Mouse (Mus musculus) B cell, adult 2 months (primary cell): Measurements from ENCODE around the gene Fgfr2.

ENCODE experiments used
- DNase-seq, 2 experiments: peaks; one replicate each; pipeline ENCODE4 v3.0.0; 2022

Fgfr2 gene

DNA sequence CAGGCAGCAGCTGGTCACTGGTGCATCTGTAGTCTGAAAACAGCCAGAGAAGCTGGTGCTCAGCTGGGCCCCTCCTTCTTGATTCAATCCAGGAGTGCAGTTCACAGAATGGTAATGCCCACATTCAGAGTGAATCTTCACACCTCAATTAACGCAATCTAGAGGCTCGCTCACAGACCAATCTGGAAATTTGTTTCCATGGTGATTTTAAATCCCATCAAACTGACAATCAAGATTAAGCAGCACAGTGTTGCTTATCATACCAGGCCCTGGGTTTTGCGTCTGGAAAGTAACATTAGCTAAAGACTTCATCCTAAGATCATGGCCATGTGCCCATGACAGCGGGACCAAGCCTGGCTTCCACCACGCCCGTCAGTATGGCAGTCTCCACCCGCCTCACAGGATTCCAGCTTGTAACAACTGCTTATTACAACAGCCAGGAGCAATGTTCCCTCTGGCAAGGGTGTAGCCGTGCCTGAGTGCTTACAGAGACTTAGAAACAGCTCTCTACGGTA, 644.8 kb downstream of the Fgfr2 start:
- DNase-seq: no peak

DNA sequence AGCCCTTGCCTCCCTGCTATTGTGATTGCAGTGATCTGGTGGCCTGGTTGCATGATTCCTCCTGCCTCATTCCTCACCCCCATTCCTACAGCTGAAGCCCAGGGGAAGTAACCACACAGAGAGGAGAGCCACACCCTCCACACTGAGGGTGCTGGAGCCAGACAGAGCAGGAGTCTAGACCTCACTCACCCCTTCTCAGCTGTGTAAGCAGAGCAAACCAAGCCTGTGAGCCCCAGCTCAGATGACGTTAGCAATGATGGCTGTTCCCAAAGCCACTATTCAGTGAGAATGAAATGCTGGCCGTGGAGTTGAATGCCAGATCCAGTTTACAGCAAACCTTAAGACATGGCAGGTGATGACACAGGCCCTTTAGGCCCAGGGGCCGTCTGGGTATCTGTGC, 645.4 kb downstream of the Fgfr2 start:
- DNase-seq: no peak

DNA sequence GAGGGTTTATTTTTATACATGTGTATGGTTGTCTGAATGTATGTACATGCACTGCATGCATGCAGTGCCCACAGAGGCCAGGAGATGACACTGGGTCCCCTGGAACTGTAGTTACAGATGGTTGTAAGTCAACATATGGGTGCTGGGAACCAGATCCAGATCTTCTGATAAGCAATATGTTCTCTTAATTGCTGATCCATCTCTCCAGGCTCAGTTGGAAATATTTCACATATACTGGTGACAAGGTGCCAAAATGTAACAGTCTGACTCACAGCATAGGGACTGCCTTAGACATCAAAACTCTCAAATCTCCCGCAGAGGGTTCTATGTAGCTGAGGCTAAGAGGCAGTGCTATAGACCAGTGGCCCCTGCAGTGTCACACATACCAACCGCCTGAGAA, 646.7 kb downstream of the Fgfr2 start:
- no peak for DNase-seq

DNA sequence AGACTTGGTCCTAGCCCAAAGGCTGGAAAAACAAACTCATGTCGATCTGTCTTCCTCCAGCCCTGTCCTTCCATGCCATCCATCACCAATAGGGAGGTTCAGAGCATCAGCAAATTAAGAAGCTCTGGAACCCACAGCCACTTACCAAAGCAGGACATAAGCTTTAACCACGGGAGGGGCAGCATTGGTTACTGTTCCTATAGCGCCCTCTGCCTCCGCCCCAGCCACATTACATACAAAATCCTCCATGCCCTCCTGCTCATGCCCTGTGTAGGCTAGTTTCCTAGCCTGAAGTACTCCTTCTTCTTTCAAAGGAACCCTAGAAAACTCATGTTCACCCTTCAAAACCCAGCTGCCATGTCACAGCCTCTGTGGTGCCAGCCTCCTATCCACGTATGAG, 648.1 kb downstream of the Fgfr2 start:
- DNase-seq: peak; percentile 85 to 86

DNA sequence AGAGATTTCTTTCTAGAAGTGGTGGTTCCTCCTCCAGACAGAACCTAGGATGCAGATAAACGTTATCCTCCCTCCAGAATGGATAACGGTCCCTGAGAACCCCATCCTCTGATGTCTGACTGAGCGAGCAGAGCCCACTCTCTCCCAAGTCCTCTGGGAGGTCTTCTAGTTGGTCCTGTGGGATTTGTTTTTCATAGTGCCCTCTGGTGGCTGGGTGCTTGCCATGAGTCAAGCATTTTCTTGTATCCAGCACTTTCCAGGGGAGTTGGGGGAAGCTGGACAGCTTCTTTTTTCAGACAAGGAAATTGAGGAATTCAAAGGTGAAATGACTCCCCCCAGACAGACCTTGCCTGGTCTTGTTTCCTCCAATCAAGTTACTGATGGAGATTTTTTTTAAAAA, 651.8 kb downstream of the Fgfr2 start:
- peak; percentile 52 to 56 for DNase-seq

DNA sequence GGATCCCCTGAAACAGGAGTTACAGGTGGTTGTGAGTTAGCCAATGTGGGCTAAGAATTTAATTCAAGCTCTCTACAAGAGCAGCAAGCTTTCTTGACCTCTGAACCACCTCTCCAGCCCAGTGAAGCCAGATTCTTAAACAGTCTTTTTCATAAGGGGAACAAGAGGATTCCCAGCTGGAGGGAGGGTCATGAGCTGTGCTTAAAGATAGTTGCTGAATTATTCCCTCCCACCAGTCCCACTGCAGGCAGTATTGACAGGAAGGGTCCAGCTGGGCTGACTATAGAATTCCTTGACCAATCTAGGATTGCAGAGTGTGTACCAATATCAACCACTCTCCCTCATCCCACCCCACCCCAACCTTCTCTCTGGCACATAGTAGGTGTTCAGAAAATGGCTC, 654.8 kb downstream of the Fgfr2 start:
- DNase-seq: no peak

DNA sequence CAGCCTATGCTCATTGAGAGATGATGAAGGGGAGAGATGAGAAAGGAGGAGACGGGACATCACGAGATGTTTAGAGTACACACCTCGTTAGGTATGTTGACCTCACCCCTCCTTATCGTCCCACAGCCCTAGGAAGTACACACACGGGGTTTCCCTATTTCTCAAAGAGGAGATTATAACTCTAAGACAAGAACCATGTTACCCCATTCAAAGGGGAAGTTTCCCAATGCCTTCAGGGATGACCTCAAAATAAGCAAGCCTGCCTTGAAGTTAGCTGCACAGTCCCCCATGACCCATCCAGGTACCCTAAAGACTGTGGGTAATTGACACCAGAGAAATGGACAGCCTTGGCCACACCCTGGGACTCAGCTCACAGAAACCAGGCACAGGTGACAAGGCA, 657.3 kb downstream of the Fgfr2 start:
- no peak for DNase-seq

DNA sequence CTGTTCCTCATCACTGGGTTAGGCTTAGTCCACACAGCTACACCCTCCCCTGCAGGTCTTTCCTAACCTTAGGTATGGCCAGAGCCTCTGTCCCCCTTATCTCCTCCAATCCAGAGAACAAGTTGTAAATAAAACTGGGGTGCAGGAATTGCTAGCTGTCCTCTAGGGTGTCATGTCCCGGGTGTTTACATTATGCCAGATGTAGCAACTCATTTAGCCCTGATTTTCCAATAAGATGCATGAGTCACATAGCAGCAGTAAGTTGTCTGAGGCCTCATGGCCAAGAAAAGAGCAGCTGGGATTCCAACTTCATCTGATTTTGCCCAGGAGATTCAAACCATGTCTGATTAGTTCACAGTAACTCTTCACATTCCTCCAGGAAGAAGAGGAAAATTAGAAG, 658.3 kb downstream of the Fgfr2 start:
- no peak for DNase-seq

DNA sequence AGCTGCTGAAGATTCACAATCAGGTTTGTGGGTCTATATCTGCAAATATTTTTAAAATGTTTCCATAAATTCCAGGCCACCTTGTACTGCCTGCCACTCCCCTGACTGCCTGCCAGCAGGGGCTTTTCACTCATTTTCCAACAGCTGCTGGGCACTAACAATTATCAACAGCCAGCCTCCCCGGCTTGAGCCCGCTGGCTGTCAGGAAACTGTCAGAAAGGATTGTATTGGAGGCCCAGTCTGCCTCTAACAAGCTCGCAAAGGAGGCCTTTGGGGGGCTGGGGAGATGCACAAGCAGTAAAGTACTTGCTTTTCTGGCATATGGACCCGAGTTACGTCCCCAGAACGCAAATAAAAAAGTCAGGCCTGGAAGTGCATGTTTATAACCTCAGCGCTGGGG, 664.7 kb downstream of the Fgfr2 start:
- no peak for DNase-seq

DNA sequence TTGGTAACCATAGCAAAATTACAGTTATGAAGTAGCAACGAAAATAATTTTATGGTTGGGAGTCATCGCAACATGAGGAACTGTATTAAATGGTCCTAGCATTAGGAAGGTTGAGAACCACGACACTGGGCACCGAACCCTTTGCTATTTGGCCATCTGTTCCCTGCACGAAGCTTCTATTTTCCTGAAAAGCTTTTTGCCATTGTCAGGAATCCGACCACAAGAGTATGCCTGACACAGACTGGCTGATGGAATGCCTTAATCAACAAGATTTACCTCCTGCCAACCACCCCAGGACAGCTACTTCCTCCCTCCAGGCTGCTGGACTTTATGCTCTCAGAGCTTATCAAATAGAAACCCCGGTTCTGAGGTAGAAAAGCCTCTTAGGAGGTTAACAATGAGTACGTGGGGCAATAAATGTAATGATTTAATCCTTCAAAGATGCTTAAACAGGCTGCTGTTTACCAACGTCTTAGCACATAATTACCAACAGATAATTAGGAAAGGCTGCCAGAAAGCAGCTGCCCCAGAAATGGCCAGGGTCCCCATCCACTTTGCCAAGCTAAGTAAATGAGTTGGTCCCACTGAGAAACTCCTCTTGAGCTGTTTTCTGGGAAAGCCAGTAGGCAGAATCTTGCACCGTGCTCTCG, 668.0 kb downstream of the Fgfr2 start:
- DNase-seq: no peak

DNA sequence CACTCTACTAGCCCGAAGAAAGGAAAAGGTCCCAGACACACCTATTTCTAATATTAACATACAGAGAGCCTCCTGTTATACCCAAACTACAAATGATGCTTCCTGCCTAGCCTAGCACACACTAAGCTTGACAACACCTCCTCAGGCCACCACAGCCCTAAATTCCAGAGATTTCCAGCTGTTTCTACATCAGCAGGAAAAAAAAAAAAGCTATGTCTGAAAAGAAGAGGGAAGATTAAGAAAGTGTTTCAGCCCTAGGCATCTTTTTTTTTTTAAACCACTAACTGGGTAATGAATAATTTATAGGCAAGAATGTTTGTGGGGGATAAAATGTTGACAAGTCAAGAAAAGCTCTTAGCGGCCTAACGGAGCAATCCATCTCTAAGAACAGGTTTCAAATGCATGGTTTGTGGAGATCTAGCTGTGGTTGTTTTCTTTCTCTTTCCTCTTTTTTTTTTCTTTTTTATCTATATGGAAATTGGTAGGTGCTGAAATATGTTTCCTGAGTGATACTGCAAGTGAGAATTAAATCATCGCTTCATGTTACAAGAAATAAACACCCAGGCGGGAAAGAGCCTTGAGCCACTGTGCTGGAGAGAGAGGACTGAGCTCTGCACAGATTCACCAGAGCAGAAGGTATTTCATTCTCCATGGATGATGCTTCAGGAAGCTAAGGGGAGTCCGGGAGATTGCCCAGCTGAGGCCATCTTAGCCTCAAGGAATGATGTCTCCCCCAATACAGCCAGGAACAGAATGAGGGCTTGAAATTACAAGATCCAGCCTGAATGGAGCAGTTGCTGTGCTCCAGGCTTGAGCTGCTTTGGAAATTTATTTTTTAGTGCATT, 673.0 kb downstream of the Fgfr2 start:
- no peak for DNase-seq

DNA sequence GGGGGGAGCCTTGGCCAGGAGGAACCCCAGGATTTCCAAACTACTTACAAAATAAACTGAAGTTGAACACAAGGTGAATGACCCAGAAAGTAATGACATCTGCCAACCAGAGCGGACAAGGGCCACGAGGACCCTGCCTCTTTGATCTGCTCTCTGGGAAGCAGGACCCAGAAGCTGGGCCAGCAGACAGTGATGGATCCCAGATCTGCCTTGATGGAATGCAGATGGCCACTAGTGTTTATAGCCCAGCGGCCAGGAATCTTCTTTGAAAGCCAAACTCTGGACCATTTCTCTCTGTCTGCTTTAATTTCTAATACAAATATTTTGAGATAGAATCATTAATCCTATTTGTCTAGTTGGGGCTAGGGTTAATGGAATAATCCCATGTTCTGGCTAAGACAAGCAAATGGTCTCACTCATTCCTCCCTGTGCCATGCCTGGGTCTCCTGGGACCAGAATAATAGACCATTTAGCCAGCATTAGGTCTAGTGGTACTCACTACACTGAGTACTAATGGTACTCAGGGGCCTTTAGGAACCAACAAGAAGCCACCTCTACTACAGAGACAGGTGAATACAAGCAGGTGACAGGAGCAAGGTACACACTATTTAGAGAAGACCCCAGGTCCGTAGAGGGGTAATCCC, 674.5 kb downstream of the Fgfr2 start:
- DNase-seq: no peak

DNA sequence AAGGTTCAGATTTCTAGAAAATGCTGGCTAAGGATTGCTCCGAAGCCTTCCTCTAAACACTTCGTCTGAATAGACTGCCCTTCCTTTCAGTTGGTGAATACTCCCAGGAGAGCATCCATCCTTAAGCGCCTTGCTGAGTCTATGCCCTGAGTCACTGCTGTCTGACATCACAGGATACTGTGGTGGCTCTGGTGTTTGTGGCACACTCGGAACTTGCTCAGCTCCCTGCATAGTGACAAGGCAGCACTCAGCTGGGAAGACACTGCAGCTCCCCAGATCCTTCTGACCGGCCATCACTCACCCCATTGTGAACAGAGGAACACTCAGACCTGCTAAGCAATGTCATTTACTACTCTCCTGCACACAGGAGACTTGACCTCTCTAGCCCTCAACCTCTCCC, 675.6 kb downstream of the Fgfr2 start:
- DNase-seq: no peak

DNA sequence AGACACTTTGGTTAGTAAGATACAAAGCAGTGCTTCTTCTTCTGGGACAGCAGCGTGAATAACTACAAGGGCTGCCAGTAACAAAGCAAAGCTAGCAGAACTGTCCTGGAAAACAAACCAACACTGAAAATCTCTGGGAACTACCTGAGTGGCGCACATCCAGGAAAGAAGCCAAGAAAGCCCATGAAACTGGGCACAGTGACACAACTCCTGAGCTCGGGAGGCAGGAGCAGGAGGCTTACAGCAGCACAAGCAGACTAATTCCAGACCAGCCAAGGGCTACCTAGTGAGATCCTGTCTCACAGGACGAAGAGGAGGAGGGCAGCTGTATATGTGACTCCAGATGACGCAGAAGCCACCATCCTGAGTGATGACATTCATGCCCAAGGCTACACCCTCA, 676.3 kb downstream of the Fgfr2 start:
- DNase-seq: no peak

DNA sequence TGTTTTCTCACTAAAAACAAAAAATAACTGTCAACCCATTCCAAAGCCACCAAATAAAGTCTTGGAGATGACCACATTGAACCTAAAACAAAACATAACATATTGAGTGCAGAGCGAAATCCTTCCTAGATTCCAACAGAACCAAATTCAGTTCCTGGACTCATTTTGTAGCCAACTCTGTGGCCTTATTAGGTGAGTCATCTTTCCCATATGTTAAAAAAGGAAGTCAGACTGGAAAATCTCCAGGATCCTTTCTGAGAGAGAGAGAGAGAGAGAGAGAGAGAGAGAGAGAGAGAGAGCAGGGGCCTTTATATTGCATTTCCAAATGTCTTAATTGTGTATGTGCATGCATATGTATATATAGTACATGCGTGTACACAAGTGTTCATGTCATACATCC, 678.9 kb downstream of the Fgfr2 start:
- no peak for DNase-seq

DNA sequence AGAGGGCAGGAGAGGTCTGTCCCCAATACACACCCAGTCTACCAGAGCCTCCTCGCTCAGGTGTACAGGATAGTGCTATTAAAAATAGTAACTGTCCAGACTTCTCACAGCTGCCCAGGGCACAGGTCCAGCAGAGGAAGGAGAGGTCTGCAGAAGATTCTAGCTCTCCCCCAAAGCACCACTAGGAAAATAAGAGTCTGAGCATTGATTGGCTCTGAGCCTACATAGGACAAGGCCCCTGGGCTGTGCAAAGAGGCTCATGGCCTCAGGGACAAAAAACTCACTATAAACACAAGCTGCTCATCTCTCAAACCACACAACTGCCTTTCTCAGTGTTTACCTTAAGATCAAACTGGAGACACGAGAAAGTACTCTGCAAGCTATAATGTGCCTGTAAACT, 679.4 kb downstream of the Fgfr2 start:
- DNase-seq: no peak

DNA sequence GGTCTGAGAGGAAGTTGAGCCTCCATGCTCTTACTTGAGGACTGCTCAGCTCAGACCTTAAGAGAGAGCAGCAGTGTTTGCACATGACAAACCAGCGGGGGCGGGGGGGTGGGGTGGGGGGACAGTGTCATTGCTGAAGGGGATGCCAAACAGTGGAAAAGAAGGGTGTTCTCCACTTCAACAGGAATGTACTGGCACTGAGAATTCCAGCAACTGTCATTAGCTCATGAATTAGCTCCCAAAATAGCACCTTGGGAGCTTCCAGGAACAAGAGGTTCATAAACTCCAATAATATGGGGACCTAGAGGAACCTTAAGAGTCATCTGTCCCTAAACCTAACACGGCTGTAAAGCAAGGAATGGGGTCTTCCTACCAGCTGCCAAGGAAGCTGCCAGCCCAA, 680.0 kb downstream of the Fgfr2 start:
- DNase-seq: no peak

DNA sequence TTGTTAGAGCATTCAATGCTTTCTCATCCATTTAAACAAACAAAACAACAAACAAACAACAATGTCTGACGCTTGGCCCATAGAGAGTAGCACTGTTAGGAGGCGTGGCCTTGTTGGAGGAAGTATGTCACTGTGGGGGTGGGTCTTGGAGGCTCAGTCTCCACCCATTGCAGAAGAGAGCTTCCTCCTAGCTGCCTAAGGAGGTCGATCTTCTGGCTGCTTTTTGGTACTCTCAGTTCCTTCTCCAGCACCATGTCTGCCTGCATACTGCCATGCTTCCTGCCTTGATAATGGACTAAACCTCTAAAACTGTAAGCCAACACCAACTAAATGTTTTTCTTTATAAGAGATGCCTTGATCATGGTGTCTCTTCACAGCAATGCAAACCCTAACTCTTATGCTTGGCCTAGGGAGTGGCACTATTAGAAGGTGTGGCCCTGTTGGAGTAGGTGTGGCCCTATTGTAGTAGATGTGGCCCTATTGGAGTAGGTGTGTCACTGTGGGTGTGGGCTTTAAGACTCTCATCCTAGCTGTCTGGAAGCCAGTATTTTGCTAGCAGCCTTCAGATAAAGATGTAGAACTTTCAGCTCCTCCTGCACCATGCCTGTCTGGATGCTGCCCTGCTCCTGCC, 680.9 kb downstream of the Fgfr2 start:
- DNase-seq: peak; percentile 28 to 37

DNA sequence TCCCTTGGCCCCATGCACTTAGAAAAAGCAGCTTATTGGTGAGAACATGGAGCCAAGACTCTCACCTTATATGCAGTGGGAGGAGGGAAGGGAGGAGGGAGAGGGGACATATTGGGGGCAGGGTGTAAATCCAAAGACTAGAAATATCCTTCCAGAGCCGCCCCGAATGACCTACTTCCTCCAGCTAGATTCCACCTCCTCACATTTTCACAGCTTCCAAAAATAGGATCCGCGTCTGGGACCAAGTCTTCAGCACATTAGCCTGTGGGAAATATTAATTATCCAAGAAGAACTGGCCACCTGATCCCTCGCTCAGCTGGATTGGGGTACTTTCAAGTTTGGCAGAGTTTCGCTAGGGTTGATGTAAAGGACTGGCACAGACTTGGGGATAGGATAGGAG, 683.2 kb downstream of the Fgfr2 start:
- DNase-seq: no peak

DNA sequence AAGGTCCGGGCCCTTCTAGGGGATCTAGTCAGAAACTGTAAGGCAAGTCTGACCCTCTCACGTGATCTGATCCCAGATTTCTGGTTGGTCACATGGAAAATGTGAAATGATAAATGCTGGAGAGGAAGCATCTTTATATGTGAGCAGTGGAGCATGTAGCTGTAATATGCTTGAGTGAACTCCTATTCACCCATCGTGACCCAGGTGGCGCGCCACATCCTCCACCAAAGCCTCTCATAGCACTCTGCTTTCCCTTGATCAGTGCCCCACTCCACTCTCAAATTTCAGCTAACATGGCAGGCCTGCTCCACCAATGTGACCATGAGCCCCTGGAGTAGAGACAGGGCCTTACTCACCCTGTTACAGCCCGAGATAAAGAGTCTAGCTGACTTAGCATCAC, 685.1 kb downstream of the Fgfr2 start:
- DNase-seq: peak; percentile 36 to 46

DNA sequence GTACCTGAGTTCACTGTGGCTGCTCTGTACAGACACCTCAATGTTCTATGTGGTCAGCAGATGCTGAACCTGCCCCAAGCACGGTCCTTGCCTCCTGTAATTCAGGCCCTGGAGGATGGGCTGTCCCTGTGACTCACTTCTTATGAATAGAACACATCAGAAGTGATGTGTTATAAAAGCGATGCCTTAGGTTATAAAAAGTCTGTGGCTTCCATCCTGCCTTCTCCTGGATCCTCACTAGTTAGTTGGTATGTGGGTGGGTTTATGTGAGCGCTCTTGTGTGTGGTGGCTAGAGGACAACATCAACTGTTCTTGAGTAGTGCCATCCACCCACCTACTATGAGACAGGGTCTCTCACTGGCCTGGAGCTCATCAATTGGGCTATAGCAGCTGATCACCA, 685.7 kb downstream of the Fgfr2 start:
- DNase-seq: no peak

DNA sequence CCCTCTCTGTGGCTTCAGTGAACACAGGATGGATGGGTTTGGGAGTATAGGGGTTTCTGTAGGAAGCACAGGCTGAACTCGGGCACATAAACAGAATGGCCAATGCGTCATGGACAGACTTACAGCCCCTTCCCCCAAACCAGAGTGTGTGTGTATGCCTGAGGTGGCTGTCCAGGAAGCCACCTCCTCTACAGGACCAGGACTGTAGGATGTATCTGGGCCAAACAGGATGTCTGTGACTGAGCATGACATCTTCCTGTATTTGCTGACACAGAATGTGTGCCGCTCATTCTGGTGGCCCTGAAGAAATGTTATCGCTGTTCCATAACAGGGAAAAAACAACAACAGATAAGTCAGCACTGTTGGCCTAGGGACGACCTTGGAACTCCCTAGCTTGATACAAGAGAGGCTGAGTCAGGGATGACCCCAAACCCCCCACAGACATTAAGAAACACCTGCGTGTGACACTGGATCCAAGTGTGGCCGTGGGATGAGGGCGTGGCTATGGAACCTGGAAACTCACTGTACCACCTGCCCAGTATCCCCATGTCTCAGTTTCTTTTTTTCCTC, 687.6 kb downstream of the Fgfr2 start:
- no peak for DNase-seq

DNA sequence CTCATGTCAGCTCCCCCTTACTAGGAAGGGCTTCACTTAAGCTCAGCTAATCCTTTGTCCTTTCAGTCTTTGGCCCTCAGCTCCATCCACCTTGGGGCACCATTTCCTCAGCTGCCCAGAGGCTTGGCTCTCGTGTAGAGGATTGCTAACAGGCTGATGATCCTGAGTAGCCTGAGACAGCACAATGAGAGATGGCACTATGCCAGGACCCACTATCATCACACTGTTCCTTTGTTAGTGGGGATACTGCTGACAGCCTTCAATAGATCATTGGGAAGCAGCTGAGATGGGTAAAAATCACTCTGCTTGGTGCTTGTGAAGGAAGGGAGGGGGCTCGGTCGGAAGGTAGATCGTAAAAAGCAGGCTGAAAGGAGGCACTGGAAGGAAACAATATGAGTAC, 693.8 kb downstream of the Fgfr2 start:
- DNase-seq: no peak
